Mouse (Mus musculus): ENCODE measurements around the gene D130052B06Rik. TPM values are rescaled to one million over a fixed set of nuclear protein-coding genes. Genes with fewer than 3 reads are reported as not detected.

The D130052B06Rik gene
- polyA plus RNA-seq (2012; rRNA removed; ENCODE audit: low replicate concordance) = not detected in 2 replicates

GRCm38 (mm10) chr11:33598986-33599385 is at the start of gene D130052B06Rik:
TSS of gene D130052B06Rik (plus strand) at chr11:33599302.

DNA sequence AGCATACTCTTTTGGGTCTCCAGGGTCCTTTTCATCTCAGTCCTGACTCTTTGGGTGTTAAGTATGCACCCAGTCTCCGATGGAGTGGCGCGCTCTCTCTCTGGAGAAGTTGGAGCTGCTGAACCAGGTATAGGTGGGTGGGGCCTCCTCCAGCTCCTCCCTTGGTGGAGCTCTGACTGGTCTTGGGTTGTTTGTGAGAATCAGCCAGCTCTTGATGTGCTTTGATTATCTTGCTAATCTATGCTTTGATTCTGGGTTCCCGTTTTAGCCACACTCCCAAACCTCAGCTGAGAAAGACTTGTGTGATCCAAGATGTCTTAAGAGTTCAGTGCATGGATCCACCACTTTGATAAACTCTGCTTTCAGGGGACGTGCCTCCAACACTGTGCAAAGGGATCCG is 20.2 kb upstream of the D130052B06Rik start, which contains the start of gene Gabrp:
Gene Gabrp, minus strand, starts transcription at position 101 of the 400 bp plus-strand sequence.

Other genes starting within 250 kb of the D130052B06Rik start
- 0.13 TPM in 1 of 2 replicates, not detected in the other for gene Ranbp17, start 85.6 kb upstream of the D130052B06Rik start, polyA plus RNA-seq (2012; rRNA removed; ENCODE audit: low replicate concordance)
- 0.06 TPM in 1 of 2 replicates, not detected in the other for gene Gabrp, start 20.3 kb upstream of the D130052B06Rik start, polyA plus RNA-seq (2012; rRNA removed; ENCODE audit: low replicate concordance)

Measured in duodenum, adult 2 months (tissue).